Mouse (Mus musculus): ENCODE data around the gene Galnt4. TPM values are rescaled to one million over a fixed set of nuclear protein-coding genes. Genes with fewer than 3 reads are reported as not detected.

Gene Galnt4
- polyA plus RNA-seq, 1 experiment, result 1.5 TPM

DNA sequence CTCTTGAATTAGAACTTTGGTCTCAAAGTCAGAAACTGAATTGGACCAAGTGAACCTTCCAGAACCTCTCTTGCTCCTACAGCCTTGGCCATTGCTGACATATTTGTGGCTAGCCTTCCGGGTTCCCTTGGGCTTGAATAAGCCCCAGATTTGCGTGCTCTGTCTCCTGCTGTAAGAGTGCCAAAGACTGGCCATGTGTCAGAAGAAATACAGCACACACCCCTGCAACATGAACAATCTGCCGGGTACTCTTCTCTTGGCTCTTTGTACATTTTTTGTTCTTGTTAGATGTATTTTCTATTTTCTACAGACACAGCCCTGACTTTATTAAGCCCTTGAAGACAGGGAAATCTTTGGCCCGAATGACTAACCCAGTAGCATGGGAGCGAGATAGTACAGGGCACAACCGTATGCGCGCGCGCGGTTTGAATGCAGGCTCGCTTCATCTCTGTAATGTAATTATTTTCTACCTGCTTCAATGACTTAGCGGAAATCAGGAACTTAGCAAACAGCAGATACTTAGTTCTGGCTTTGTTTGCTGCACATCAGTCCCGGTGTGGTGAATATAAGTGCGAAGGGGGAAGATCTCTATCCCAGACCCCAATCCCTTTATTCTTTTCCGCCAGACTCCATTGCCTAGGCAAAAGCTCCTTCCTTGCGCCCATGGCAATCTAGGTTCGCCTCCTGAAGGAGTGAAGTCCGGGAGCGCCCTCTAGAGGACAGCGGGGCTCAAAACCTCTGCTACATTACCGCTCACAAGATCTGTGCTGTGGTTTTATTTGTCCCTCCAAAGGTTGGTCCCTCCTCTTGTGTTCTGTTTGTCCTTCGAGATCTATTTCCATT lies 23.3 kb upstream of the Galnt4 start:
- WGBS, result 42% methylated on average over 23 of the region's 23 CpGs
- peak; percentile 82 to 89 for DNase-seq
- Histone ChIP-seq H3K27ac (ENCODE audit: insufficient read depth, low read length) (no peak overlapping the region), H3K27me3 (ENCODE audit: control insufficient read depth, insufficient read depth, low read length) (no peaks in the 10 kb centered on the region), H3K4me1 (ENCODE audit: control insufficient read depth, insufficient read depth, low read length) (no peaks in the 10 kb centered on the region; the same call in 1 of the 2 replicates), H3K4me3 (replicated peaks; ENCODE audit: insufficient read depth, low read depth, low read length) (no peak overlapping the region)
- TF ChIP-seq POLR2A (IDR thresholded peaks at IDR 0.05; ENCODE audit: borderline replicate concordance, insufficient read depth, low read length), result no peak
- peak; percentile 93 for TF ChIP-seq CTCF (IDR thresholded peaks at IDR 0.05; ENCODE audit: borderline replicate concordance, insufficient read depth, low read depth, low read length)

DNA sequence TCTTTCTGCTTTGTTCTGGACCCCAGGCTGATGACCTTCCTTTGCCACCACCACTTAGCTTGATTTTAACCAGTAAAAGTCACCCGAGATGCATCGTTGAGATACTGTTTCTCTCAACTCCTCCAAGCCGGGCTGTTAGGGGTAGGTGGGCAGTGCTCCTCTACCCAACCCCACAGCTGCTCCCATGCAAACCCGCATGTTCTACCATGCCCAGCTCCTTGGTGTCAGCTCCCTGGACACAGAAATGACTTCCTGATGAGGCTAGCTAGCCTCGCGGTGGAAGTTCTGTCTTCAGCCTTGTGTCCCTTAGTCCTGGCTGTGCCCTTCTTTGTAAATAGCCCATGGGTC lies 22.7 kb upstream of the Galnt4 start:
- WGBS, result 63% methylated on average over 6 of the region's 6 CpGs
- H3K4me1 ChIP-seq (ENCODE audit: control insufficient read depth, insufficient read depth, low read length), result no peaks in the 10 kb centered on the region; the same call in 1 of the 2 replicates
- no peak for DNase-seq
- H3K27me3 ChIP-seq (ENCODE audit: control insufficient read depth, insufficient read depth, low read length), result no peaks in the 10 kb centered on the region
- H3K27ac ChIP-seq (ENCODE audit: insufficient read depth, low read length), result no peak overlapping the region
- no peak overlapping the region for H3K4me3 ChIP-seq (replicated peaks; ENCODE audit: insufficient read depth, low read depth, low read length)
- TF ChIP-seq CTCF (IDR thresholded peaks at IDR 0.05; ENCODE audit: borderline replicate concordance, insufficient read depth, low read depth, low read length) (no peak), POLR2A (IDR thresholded peaks at IDR 0.05; ENCODE audit: borderline replicate concordance, insufficient read depth, low read length) (no peak)

DNA sequence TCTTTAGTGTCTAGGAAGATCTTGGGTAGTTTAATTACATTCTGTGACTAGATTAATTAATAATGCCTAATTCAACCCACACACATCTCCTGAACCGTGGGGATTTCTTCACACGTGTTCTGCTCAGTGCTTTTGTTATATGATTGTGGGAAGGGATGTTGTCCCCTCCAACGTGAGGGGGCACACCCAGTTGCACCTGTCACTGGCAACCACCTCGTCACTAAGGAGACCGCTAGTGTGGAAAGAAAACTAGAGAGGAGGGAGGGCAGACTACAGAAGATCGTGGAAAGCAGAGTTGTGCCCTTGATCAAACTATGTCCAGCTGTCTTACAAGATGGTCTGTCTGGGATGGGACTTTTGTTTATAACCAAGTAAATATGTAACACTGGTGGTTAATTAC lies 21.9 kb upstream of the Galnt4 start:
- WGBS, result 61% methylated on average over 6 of the region's 6 CpGs
- Histone ChIP-seq H3K4me3 (replicated peaks; ENCODE audit: insufficient read depth, low read depth, low read length) (no peak overlapping the region), H3K27me3 (ENCODE audit: control insufficient read depth, insufficient read depth, low read length) (no peaks in the 10 kb centered on the region), H3K4me1 (ENCODE audit: control insufficient read depth, insufficient read depth, low read length) (no peaks in the 10 kb centered on the region; the same call in 1 of the 2 replicates), H3K27ac (ENCODE audit: insufficient read depth, low read length) (no peak overlapping the region)
- no peak for DNase-seq
- TF ChIP-seq CTCF (IDR thresholded peaks at IDR 0.05; ENCODE audit: borderline replicate concordance, insufficient read depth, low read depth, low read length) (no peak), POLR2A (IDR thresholded peaks at IDR 0.05; ENCODE audit: borderline replicate concordance, insufficient read depth, low read length) (no peak)

DNA sequence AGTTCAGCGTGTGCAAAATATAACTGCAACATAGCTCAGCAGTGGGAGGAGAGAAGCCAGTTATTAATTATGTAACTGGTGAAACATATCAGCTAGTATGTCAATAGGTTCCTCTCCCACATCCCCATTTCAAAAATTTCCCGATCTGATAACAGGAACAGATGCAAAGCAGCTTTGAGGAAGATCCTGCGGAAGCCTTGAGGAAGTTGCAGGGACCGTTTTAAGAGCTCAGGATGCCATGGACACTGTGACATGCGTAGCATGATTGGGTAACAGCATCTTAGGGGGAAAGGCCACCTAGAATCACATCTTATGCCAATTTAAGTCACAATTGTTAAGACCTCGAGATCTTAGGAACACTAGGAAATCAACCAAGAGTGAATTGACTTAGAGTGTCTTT lies 18.1 kb upstream of the Galnt4 start:
- WGBS, result 80% methylated on average over 6 of the region's 6 CpGs
- Histone ChIP-seq H3K4me1 (ENCODE audit: control insufficient read depth, insufficient read depth, low read length) (no peaks in the 10 kb centered on the region), H3K27me3 (ENCODE audit: control insufficient read depth, insufficient read depth, low read length) (no peaks in the 10 kb centered on the region), H3K27ac (ENCODE audit: insufficient read depth, low read length) (no peak overlapping the region), H3K4me3 (replicated peaks; ENCODE audit: insufficient read depth, low read depth, low read length) (no peak overlapping the region)
- no peak for TF ChIP-seq POLR2A (IDR thresholded peaks at IDR 0.05; ENCODE audit: borderline replicate concordance, insufficient read depth, low read length)
- no peak for TF ChIP-seq CTCF (IDR thresholded peaks at IDR 0.05; ENCODE audit: borderline replicate concordance, insufficient read depth, low read depth, low read length)
- no peak for DNase-seq

DNA sequence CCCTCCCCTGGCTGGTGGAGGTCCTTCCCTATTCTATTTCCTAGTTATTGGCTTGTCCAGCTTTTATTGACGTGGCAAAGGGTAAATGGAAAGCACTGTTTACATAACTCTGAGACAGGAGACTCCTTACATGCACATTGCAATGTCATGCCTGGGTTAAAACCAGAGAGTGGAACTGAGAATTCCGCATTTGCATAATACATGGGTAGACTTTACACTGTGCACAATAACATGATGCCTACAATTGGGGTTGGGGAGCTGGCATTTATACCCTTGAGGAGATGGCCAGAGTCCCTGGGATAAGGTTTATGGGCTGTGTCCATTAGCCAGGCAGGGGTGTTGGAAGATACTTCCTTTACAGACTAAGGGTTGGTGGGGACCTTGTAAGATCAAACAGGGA lies 14.6 kb upstream of the Galnt4 start:
- Histone ChIP-seq H3K27ac (ENCODE audit: insufficient read depth, low read length) (no peak overlapping the region), H3K4me3 (replicated peaks; ENCODE audit: insufficient read depth, low read depth, low read length) (no peak overlapping the region), H3K27me3 (ENCODE audit: control insufficient read depth, insufficient read depth, low read length) (no peaks in the 10 kb centered on the region), H3K4me1 (ENCODE audit: control insufficient read depth, insufficient read depth, low read length) (no peaks in the 10 kb centered on the region)
- WGBS, result 89% methylated on average over 2 of the region's 2 CpGs
- no peak for DNase-seq
- TF ChIP-seq CTCF (IDR thresholded peaks at IDR 0.05; ENCODE audit: borderline replicate concordance, insufficient read depth, low read depth, low read length) (no peak), POLR2A (IDR thresholded peaks at IDR 0.05; ENCODE audit: borderline replicate concordance, insufficient read depth, low read length) (no peak)

DNA sequence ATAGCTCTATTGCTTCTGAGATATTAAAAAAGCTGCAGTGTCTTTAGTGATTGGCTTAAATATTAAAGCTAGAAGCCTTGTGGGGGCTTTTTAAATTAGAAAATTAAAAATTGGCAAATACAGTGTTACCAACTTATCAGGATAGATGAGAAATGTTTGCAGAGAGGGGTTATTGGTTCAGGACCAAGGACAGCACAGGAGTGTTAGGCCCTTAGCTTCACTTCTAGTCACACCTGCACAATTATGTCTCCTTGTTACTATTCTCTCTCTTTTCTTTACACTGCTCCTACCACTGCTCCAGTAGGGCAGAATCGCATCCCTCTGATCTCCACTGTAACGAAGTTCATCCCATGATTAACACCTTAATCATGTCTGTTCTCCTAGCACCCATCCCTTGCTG lies 12.8 kb upstream of the Galnt4 start:
- Histone ChIP-seq H3K4me1 (ENCODE audit: control insufficient read depth, insufficient read depth, low read length) (no peaks in the 10 kb centered on the region), H3K4me3 (replicated peaks; ENCODE audit: insufficient read depth, low read depth, low read length) (no peak overlapping the region), H3K27me3 (ENCODE audit: control insufficient read depth, insufficient read depth, low read length) (no peaks in the 10 kb centered on the region), H3K27ac (ENCODE audit: insufficient read depth, low read length) (no peak overlapping the region)
- DNase-seq, result no peak
- no peak for TF ChIP-seq POLR2A (IDR thresholded peaks at IDR 0.05; ENCODE audit: borderline replicate concordance, insufficient read depth, low read length)
- no peak for TF ChIP-seq CTCF (IDR thresholded peaks at IDR 0.05; ENCODE audit: borderline replicate concordance, insufficient read depth, low read depth, low read length)
- WGBS, result 80% methylated on average over 2 of the region's 2 CpGs

DNA sequence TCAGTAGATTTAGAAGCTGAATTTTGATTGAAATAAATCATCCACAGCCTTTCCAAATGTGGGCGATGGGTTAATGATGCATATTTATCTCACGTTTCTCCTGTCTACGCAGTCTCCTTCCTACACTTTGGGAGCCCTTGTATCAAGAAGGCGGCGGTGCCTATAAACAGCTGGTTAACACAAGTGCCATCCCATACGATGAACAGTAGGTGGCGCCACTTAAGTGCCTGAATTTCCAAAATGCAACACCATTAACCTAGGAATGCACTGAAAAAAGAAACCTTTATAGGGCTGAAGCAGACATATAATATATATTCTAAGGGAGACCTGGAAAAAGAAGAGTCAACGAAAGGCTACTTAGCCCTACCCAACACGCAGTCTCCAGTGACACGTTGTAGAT lies 10.6 kb upstream of the Galnt4 start:
- DNase-seq, result peak; percentile 31 to 36
- Histone ChIP-seq H3K27ac (ENCODE audit: insufficient read depth, low read length) (no peak overlapping the region), H3K4me1 (ENCODE audit: control insufficient read depth, insufficient read depth, low read length) (no peaks in the 10 kb centered on the region), H3K4me3 (replicated peaks; ENCODE audit: insufficient read depth, low read depth, low read length) (no peak overlapping the region), H3K27me3 (ENCODE audit: control insufficient read depth, insufficient read depth, low read length) (no peaks in the 10 kb centered on the region)
- 70% methylated on average over 10 of the region's 10 CpGs for WGBS
- TF ChIP-seq CTCF (IDR thresholded peaks at IDR 0.05; ENCODE audit: borderline replicate concordance, insufficient read depth, low read depth, low read length) (peak; percentile 43; the same call in 1 of the 2 replicates), POLR2A (IDR thresholded peaks at IDR 0.05; ENCODE audit: borderline replicate concordance, insufficient read depth, low read length) (no peak)

DNA sequence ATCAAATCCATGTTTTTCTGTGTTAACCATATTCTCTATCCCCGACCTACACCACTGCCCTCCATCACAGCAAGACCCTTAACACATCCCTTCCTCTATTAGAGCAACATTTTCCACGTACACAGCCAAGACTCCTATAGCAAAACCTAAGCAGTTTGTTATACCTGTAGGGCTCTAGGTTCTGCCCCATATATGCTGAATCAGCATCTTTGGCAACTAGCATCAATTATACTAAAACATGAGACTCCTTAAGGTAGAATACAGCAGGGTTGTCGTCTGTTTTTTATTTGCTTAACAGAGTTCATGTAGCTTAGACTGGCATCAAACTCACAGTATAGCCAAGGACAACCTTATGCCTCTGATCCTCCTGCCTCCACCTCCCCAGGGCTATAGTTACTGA lies 2.4 kb upstream of the Galnt4 start:
- H3K4me1 ChIP-seq (ENCODE audit: control insufficient read depth, insufficient read depth, low read length), result no peaks in the 10 kb centered on the region; the same call in 1 of the 2 replicates
- H3K4me3 ChIP-seq (replicated peaks; ENCODE audit: insufficient read depth, low read depth, low read length), result no peak overlapping the region
- DNase-seq, result no peak
- H3K27ac ChIP-seq (ENCODE audit: insufficient read depth, low read length), result no peak overlapping the region
- no peaks in the 10 kb centered on the region for H3K27me3 ChIP-seq (ENCODE audit: control insufficient read depth, insufficient read depth, low read length)
- 76% methylated on average over 3 of the region's 3 CpGs for WGBS
- TF ChIP-seq CTCF (IDR thresholded peaks at IDR 0.05; ENCODE audit: borderline replicate concordance, insufficient read depth, low read depth, low read length) (no peak), POLR2A (IDR thresholded peaks at IDR 0.05; ENCODE audit: borderline replicate concordance, insufficient read depth, low read length) (no peak)

All from cerebellum, adult 2 months (tissue).